Mouse (Mus musculus) layer of hippocampus, adult 8-10 months (tissue): ENCODE measurements around the gene Hacd4. TPM values are rescaled to one million over a fixed set of nuclear protein-coding genes. Genes with fewer than 3 reads are reported as not detected.

Experiments
- DNase-seq, 2 experiments: peaks; one replicate each; pipeline ENCODE4 v3.0.0; 2022; ENCODE audit warnings: low spot score in 2 of 2
- total RNA-seq, 4 experiments: library from RNA; stranded (reverse); gene quantifications; 2 replicates each; pipeline ENCODE4 v1.2.4; 2022

Gene Hacd4
- total RNA-seq, 4 experiments from 2014 or later: 1.0 to 2.8 (median 2.0) TPM

- DNase-seq: no peak
These were observed 82.1 kb downstream of the Hacd4 start for GRCm38 (mm10) chr4:88356652-88357051.

- peak; percentile 54 to 68 for DNase-seq
These were observed 87.8 kb downstream of the Hacd4 start for GRCm38 (mm10) chr4:88350910-88351309.

Other genes starting within 250 kb of the Hacd4 start
- not detected for gene Ifnb1, start 83.8 kb upstream of the Hacd4 start, total RNA-seq
- gene Ifna15, start 119.3 kb upstream of the Hacd4 start, total RNA-seq: not detected
- gene Ifna14, start 132.9 kb upstream of the Hacd4 start, total RNA-seq: not detected
- not detected for gene Ifna9, start 153.5 kb upstream of the Hacd4 start, total RNA-seq
- gene Ifna12, start 164.4 kb upstream of the Hacd4 start, total RNA-seq: not detected
- not detected for gene C87499, start 195.5 kb upstream of the Hacd4 start, total RNA-seq
- not detected for gene Ifna13, start 205.5 kb upstream of the Hacd4 start, total RNA-seq
- not detected for gene Ifna16, start 238.0 kb upstream of the Hacd4 start, total RNA-seq
- gene Ifna2, start 245.0 kb upstream of the Hacd4 start, total RNA-seq: not detected